ENCODE assay signal across 30 mouse cellular contexts in the genomic region with DNA sequence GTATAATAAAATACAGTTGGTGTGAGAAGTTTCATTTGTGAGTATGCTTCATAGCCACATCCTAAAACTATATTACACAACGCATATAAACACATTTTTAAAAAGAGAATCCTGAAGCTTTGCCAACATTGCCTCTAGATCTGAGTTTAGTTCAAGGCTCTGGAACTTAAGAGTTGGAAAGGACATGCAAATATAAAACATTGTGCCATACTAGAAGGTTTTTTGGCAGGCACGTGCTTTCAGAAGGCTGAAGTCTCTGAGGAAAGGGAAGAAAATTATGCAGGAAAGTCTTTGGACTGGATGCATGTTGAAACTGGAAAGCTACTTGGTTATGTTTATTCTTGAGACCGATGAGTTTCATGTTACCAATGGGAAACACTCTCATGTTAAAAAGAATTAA.
A peak's percentile ranks its signal among the peaks of the same experiment; 100 is the strongest.
DNase-seq lines count a peak whose midpoint lies in the region; ATAC-seq and TF ChIP-seq lines count a peak whose summit lies in the region.
"Had no signal": no experiment of that assay in that cellular context is flagged by ENCODE, and none has a peak within 500 bp of the region (broad histone marks: within the 10 kb centered on the region; RNA-seq: fewer than 3 reads in every experiment).

No protein-coding gene starts in this region.

- DNase-seq in embryonic facial prominence, embryonic 14.5 days (ENCODE audit: low spot score), result peak; percentile 61
- no peak for DNase-seq in embryonic facial prominence, embryonic 10.5 days (ENCODE audit: low spot score)
- DNase-seq in lung, embryonic 14.5 days, result peak; percentile 59
- no peak for DNase-seq in lung, postnatal 25 days (ENCODE audit: low spot score)
- DNase-seq in midbrain, embryonic 11.5 days (ENCODE audit: low spot score, missing footprints), result peak; percentile 17
- DNase-seq: adrenal gland, adult 2 months; adrenal gland, postnatal 10 days; adrenal gland, postnatal 25 days; B cell, adult 2 months; cerebellum, adult 11 months; cerebellum, adult 18-20 months; cerebellum, adult 8-10 months; cerebellum, adult 9-11 months; cerebellum, postnatal 14 days; cerebellum, postnatal 36 days; embryo, embryonic 11 days; forebrain, postnatal 0 days had no signal

- TF ChIP-seq CTCF in lung, embryonic 14.5 days (IDR thresholded peaks at IDR 0.05; ENCODE audit: low read depth), result no peak

- no peak overlapping the region for H3K27ac ChIP-seq in embryonic facial prominence, embryonic 14.5 days (replicated peaks; ENCODE audit: low read depth, low read length)
- no peak overlapping the region for H3K27ac ChIP-seq in embryonic facial prominence, embryonic 10.5 days (replicated peaks)
- no peak overlapping the region for H3K27ac ChIP-seq in lung, embryonic 14.5 days (ENCODE audit: low read depth)
- H3K27ac ChIP-seq in midbrain, embryonic 11.5 days (ENCODE audit: low read depth, low read length), result no peak overlapping the region
- H3K27ac ChIP-seq in midbrain, embryonic 16.5 days (ENCODE audit: low read length), result no peak overlapping the region
- 0 out of 2 replicates have a peak overlapping the region, but pooled peaks have one; percentile 47 for H3K27ac ChIP-seq in limb, embryonic 15.5 days
- H3K27ac ChIP-seq: embryonic facial prominence, embryonic 12.5 days; embryonic facial prominence, embryonic 15.5 days; forebrain, embryonic 13.5 days; forebrain, embryonic 15.5 days had no signal

- H3K36me3 ChIP-seq in embryonic facial prominence, embryonic 14.5 days (ENCODE audit: control insufficient read depth, insufficient read depth, low read length), result no peaks in the 10 kb centered on the region
- H3K36me3 ChIP-seq in embryonic facial prominence, embryonic 10.5 days (replicated peaks), result no peaks in the 10 kb centered on the region
- no peaks in the 10 kb centered on the region for H3K36me3 ChIP-seq in lung, embryonic 14.5 days (ENCODE audit: insufficient read depth)
- H3K36me3 ChIP-seq in midbrain, embryonic 11.5 days (ENCODE audit: control insufficient read depth, insufficient read depth, low read length), result no peaks in the 10 kb centered on the region
- H3K36me3 ChIP-seq in midbrain, embryonic 16.5 days (ENCODE audit: control insufficient read depth, insufficient read depth, low read length), result no peaks in the 10 kb centered on the region
- no peaks in the 10 kb centered on the region for H3K36me3 ChIP-seq in limb, embryonic 15.5 days
- H3K36me3 ChIP-seq: embryonic facial prominence, embryonic 12.5 days; embryonic facial prominence, embryonic 15.5 days; forebrain, embryonic 15.5 days; G1E had no signal

- no peak for ATAC-seq in embryonic facial prominence, embryonic 14.5 days (ENCODE audit: low read depth)
- ATAC-seq in lung, embryonic 14.5 days (ENCODE audit: insufficient read depth), result no peak
- no peak for ATAC-seq in midbrain, embryonic 11.5 days (ENCODE audit: low FRiP score)
- no peak for ATAC-seq in midbrain, embryonic 16.5 days
- no peak for ATAC-seq in limb, embryonic 15.5 days (ENCODE audit: insufficient number of reproducible peaks, low FRiP score, low TSS enrichment, low read depth)
- no peak for ATAC-seq in megakaryocyte-erythroid progenitor cell, adult 5-6 weeks (replicated peaks; ENCODE audit: low FRiP score, low TSS enrichment, poor library complexity, severe bottlenecking)
- ATAC-seq: activated CD4-positive, CD25-positive, alpha-beta regulatory T cell, adult 4 months; CD4-positive, CD25-positive, alpha-beta regulatory T cell, adult 4 months; forebrain, embryonic 13.5 days; forebrain, embryonic 15.5 days; forebrain, postnatal 0 days; Patski had no signal

- no peak overlapping the region for H3K4me3 ChIP-seq in embryonic facial prominence, embryonic 14.5 days (ENCODE audit: low read depth, low read length)
- no peak overlapping the region for H3K4me3 ChIP-seq in embryonic facial prominence, embryonic 10.5 days
- no peak overlapping the region for H3K4me3 ChIP-seq in lung, embryonic 14.5 days (ENCODE audit: low read depth, low read length)
- H3K4me3 ChIP-seq in midbrain, embryonic 11.5 days (ENCODE audit: low read depth, low read length), result no peak overlapping the region
- no peak overlapping the region for H3K4me3 ChIP-seq in midbrain, embryonic 16.5 days (ENCODE audit: low read depth, low read length)
- H3K4me3 ChIP-seq in limb, embryonic 15.5 days, result no peak overlapping the region
- H3K4me3 ChIP-seq: embryonic facial prominence, embryonic 12.5 days; embryonic facial prominence, embryonic 15.5 days; erythroblast, embryonic 14.5 days; forebrain, embryonic 13.5 days; forebrain, embryonic 15.5 days had no signal

- no peaks in the 10 kb centered on the region for H3K4me1 ChIP-seq in embryonic facial prominence, embryonic 14.5 days (ENCODE audit: control insufficient read depth, insufficient read depth, low read length)
- H3K4me1 ChIP-seq in embryonic facial prominence, embryonic 10.5 days, result peaks cover 18% of the 10 kb centered on the region
- H3K4me1 ChIP-seq in lung, embryonic 14.5 days (ENCODE audit: insufficient read depth), result no peaks in the 10 kb centered on the region
- H3K4me1 ChIP-seq in midbrain, embryonic 11.5 days (ENCODE audit: control insufficient read depth, insufficient read depth, low read length), result no peaks in the 10 kb centered on the region
- H3K4me1 ChIP-seq in midbrain, embryonic 16.5 days (ENCODE audit: control insufficient read depth, insufficient read depth, low read length), result no peaks in the 10 kb centered on the region
- peaks cover 12% of the 10 kb centered on the region; the same call in 1 of the 2 replicates for H3K4me1 ChIP-seq in limb, embryonic 15.5 days

- no peak overlapping the region for H3K4me2 ChIP-seq in embryonic facial prominence, embryonic 14.5 days (ENCODE audit: low read depth, low read length)
- no peak overlapping the region for H3K4me2 ChIP-seq in lung, embryonic 14.5 days
- H3K4me2 ChIP-seq in midbrain, embryonic 11.5 days, result no peak overlapping the region
- no peak overlapping the region for H3K4me2 ChIP-seq in midbrain, embryonic 16.5 days (ENCODE audit: low read length)
- no peak overlapping the region for H3K4me2 ChIP-seq in limb, embryonic 15.5 days
- H3K4me2 ChIP-seq: embryonic facial prominence, embryonic 12.5 days; embryonic facial prominence, embryonic 15.5 days; forebrain, embryonic 13.5 days; forebrain, embryonic 15.5 days had no signal

- 45% methylated on average over 3 of the region's 3 CpGs for WGBS in embryonic facial prominence, embryonic 14.5 days
- 92% methylated on average over 3 of the region's 3 CpGs for WGBS in embryonic facial prominence, embryonic 10.5 days
- WGBS in lung, embryonic 14.5 days, result 56% methylated on average over 3 of the region's 3 CpGs
- WGBS in midbrain, embryonic 11.5 days, result 89% methylated on average over 3 of the region's 3 CpGs
- WGBS in midbrain, embryonic 16.5 days, result 83% methylated on average over 3 of the region's 3 CpGs
- WGBS in limb, embryonic 15.5 days, result 32% methylated on average over 3 of the region's 3 CpGs

- no peaks in the 10 kb centered on the region for H3K9me3 ChIP-seq in embryonic facial prominence, embryonic 14.5 days (ENCODE audit: control insufficient read depth, low read length)
- no peaks in the 10 kb centered on the region for H3K9me3 ChIP-seq in embryonic facial prominence, embryonic 10.5 days
- no peaks in the 10 kb centered on the region for H3K9me3 ChIP-seq in lung, embryonic 14.5 days (ENCODE audit: low read depth, low read length)
- H3K9me3 ChIP-seq in midbrain, embryonic 11.5 days (ENCODE audit: control insufficient read depth, low read length), result no peaks in the 10 kb centered on the region
- H3K9me3 ChIP-seq in midbrain, embryonic 16.5 days (replicated peaks; ENCODE audit: control insufficient read depth, low read length, poor library complexity, severe bottlenecking), result no peaks in the 10 kb centered on the region
- H3K9me3 ChIP-seq in limb, embryonic 15.5 days, result no peaks in the 10 kb centered on the region
- H3K9me3 ChIP-seq: embryonic facial prominence, embryonic 12.5 days; embryonic facial prominence, embryonic 15.5 days; forebrain, embryonic 13.5 days; forebrain, embryonic 15.5 days; G1E had no signal

- H3K9ac ChIP-seq in embryonic facial prominence, embryonic 14.5 days (ENCODE audit: low read depth, low read length), result no peak overlapping the region
- H3K9ac ChIP-seq in lung, embryonic 14.5 days, result no peak overlapping the region
- no peak overlapping the region for H3K9ac ChIP-seq in midbrain, embryonic 11.5 days (ENCODE audit: low read length)
- no peak overlapping the region for H3K9ac ChIP-seq in midbrain, embryonic 16.5 days (ENCODE audit: low read depth, low read length)
- no peak overlapping the region for H3K9ac ChIP-seq in limb, embryonic 15.5 days
- H3K9ac ChIP-seq: embryonic facial prominence, embryonic 12.5 days; embryonic facial prominence, embryonic 15.5 days; forebrain, embryonic 13.5 days; forebrain, embryonic 15.5 days; forebrain, postnatal 0 days had no signal

- no peaks in the 10 kb centered on the region for H3K27me3 ChIP-seq in embryonic facial prominence, embryonic 14.5 days (replicated peaks; ENCODE audit: control insufficient read depth, insufficient read depth, low read length)
- H3K27me3 ChIP-seq in embryonic facial prominence, embryonic 10.5 days (replicated peaks; ENCODE audit: low read depth, poor library complexity, severe bottlenecking), result no peaks in the 10 kb centered on the region
- no peaks in the 10 kb centered on the region for H3K27me3 ChIP-seq in lung, embryonic 14.5 days (ENCODE audit: insufficient read depth, low read length)
- H3K27me3 ChIP-seq in midbrain, embryonic 11.5 days (ENCODE audit: control insufficient read depth, insufficient read depth, low read length), result no peaks in the 10 kb centered on the region
- H3K27me3 ChIP-seq in midbrain, embryonic 16.5 days (ENCODE audit: control insufficient read depth, insufficient read depth, low read depth, low read length), result no peaks in the 10 kb centered on the region
- H3K27me3 ChIP-seq in limb, embryonic 15.5 days, result no peaks in the 10 kb centered on the region
- H3K27me3 ChIP-seq: CH12.LX; embryonic facial prominence, embryonic 12.5 days; embryonic facial prominence, embryonic 15.5 days; forebrain, embryonic 13.5 days; forebrain, embryonic 15.5 days had no signal

Comparison
In these comparisons a context has a peak if more than half of its experiments do, and no peak if none do; other contexts are left out.
1. DNase-seq: peak in embryonic facial prominence, embryonic 14.5 days (single experiment), lung, embryonic 14.5 days (single experiment) and midbrain, embryonic 11.5 days (single experiment); none in embryonic facial prominence, embryonic 10.5 days (single experiment) and lung, postnatal 25 days (single experiment).